Mouse (Mus musculus) cerebellum, adult 11-12 months (tissue): ENCODE data around the gene Reck.

ENCODE experiments used
- DNase-seq: peaks from one replicate; pipeline ENCODE4 v3.0.0; 2022

Gene Reck

GRCm38 (mm10) chr4:43875160-43875918 is at the start of gene Reck:
Gene Reck, plus strand, starts transcription at chr4:43875530.
- DNase-seq = peak; percentile 72

GRCm38 (mm10) chr4:43828806-43829205 is 46.5 kb upstream of the Reck start:
- no peak for DNase-seq

- no peak for DNase-seq
These were observed 43.3 kb upstream of the Reck start for GRCm38 (mm10) chr4:43832031-43832430.

GRCm38 (mm10) chr4:43833752-43834151 is 41.6 kb upstream of the Reck start:
- no peak for DNase-seq

GRCm38 (mm10) chr4:43834749-43835148 is 40.6 kb upstream of the Reck start:
- no peak for DNase-seq

- no peak for DNase-seq
These were observed 37.0 kb upstream of the Reck start for GRCm38 (mm10) chr4:43838326-43838725.

- no peak for DNase-seq
These were observed 35.2 kb upstream of the Reck start, which contains the start of gene Olfr157 for GRCm38 (mm10) chr4:43840101-43840500. Gene Olfr157, minus strand, starts transcription at chr4:43840201.

- DNase-seq = no peak
These were observed 24.1 kb upstream of the Reck start, which contains the start of gene Olfr155 for GRCm38 (mm10) chr4:43851265-43851664. Gene Olfr155, plus strand, starts transcription at chr4:43851565.

- no peak for DNase-seq
These were observed 21.2 kb upstream of the Reck start for GRCm38 (mm10) chr4:43854101-43854500.

- no peak for DNase-seq
These were observed 15.4 kb upstream of the Reck start for GRCm38 (mm10) chr4:43859886-43860285.

GRCm38 (mm10) chr4:43860744-43861519 is 14.4 kb upstream of the Reck start:
- DNase-seq = peak; percentile 32

GRCm38 (mm10) chr4:43863298-43863697 is 12.0 kb upstream of the Reck start:
- DNase-seq = no peak

GRCm38 (mm10) chr4:43869821-43870220 is 5.5 kb upstream of the Reck start:
- no peak for DNase-seq

GRCm38 (mm10) chr4:43874501-43874900 is 829 bp upstream of the Reck start:
- DNase-seq = no peak

GRCm38 (mm10) chr4:43875919-43876411 is 635 bp downstream of the Reck start:
- peak; percentile 19 for DNase-seq

- no peak for DNase-seq
These were observed 1.9 kb downstream of the Reck start for GRCm38 (mm10) chr4:43877230-43877629.

GRCm38 (mm10) chr4:43878121-43878776 is 2.9 kb downstream of the Reck start:
- DNase-seq = no peak

- no peak for DNase-seq
These were observed 4.2 kb downstream of the Reck start for GRCm38 (mm10) chr4:43879566-43879965.

GRCm38 (mm10) chr4:43884196-43884595 is 8.9 kb downstream of the Reck start:
- no peak for DNase-seq

- DNase-seq = no peak
These were observed 15.9 kb downstream of the Reck start for GRCm38 (mm10) chr4:43891247-43891646.

- no peak for DNase-seq
These were observed 21.9 kb downstream of the Reck start for GRCm38 (mm10) chr4:43897209-43897608.

GRCm38 (mm10) chr4:43899197-43899596 is 23.9 kb downstream of the Reck start:
- DNase-seq = no peak

- no peak for DNase-seq
These were observed 28.4 kb downstream of the Reck start for GRCm38 (mm10) chr4:43903690-43904089.
